Mouse (Mus musculus) G1E (cell line): ENCODE measurements around the gene Arhgef2. TPM values are rescaled to one million over a fixed set of nuclear protein-coding genes. Genes with fewer than 3 reads are reported as not detected.

ENCODE experiments used
- ATAC-seq: 2 replicates; pipeline ENCODE4 v1.8.0; 2016; ENCODE audit warnings: mild to moderate bottlenecking; ENCODE audit not compliant: insufficient number of reproducible peaks, poor library complexity, low FRiP score, severe bottlenecking; ENCODE audit errors: extremely low read depth
- DNase-seq: peaks from one replicate; pipeline ENCODE4 v3.0.0; 2012; ENCODE audit warnings: low spot score
- H3K27me3 ChIP-seq: 2 replicates; pipeline ENCODE4 v1.6.1; 2012; ENCODE audit warnings: mild to moderate bottlenecking, low read length, inconsistent platforms; ENCODE audit not compliant: insufficient read depth
- H3K36me3 ChIP-seq: replicated peaks from 2 replicates; pipeline ENCODE3; 2012; ENCODE audit warnings: mild to moderate bottlenecking, inconsistent platforms
- H3K4me1 ChIP-seq: 2 replicates; pipeline ENCODE4 v1.6.1; 2012; ENCODE audit warnings: low read depth, low read length, inconsistent platforms, mixed read lengths; ENCODE audit not compliant: insufficient read depth
- H3K4me3 ChIP-seq: 2 replicates; pipeline ENCODE4 v1.5.1; 2012; ENCODE audit warnings: low read depth, mild to moderate bottlenecking, inconsistent platforms, low read length, moderate library complexity, mixed read lengths
- H3K9me3 ChIP-seq: replicated peaks from 2 replicates; pipeline ENCODE4 v1.6.1; 2012; ENCODE audit warnings: inconsistent platforms
- CTCF ChIP-seq: IDR thresholded peaks from 2 replicates; pipeline ENCODE4 v1.5.1; 2012; ENCODE audit warnings: low read depth, low read length, inconsistent platforms, mixed read lengths
- GATA1 ChIP-seq: IDR thresholded peaks from 2 replicates; pipeline ENCODE4 v1.6.1; 2012; ENCODE audit warnings: borderline replicate concordance, low read length, inconsistent platforms, mixed read lengths
- GATA2 ChIP-seq: IDR thresholded peaks from 2 replicates; pipeline ENCODE4 v1.6.1; 2012; ENCODE audit warnings: low read depth, low read length, inconsistent platforms, borderline replicate concordance
- POLR2AphosphoS5 ChIP-seq: IDR thresholded peaks from 2 replicates; pipeline ENCODE4 v1.6.1; 2012; ENCODE audit warnings: low read depth, low read length, inconsistent platforms; ENCODE audit not compliant: insufficient replicate concordance
- TAL1 ChIP-seq: conservative IDR thresholded peaks from 2 replicates; pipeline ENCODE4 v1.6.1; 2012; ENCODE audit warnings: low read depth, low read length, inconsistent platforms, mixed read lengths
- polyA plus RNA-seq: library from polyadenylated mRNA; stranded (reverse); fragments of >175 nt; gene quantifications from 2 replicates; pipeline ENCODE4 v1.2.3, GENCODE M21; 2012
- total RNA-seq, 2 experiments: library from RNA; stranded (forward) in 1 of 2; stranded (reverse) in 1 of 2; fragments of 200-1000 nt in 1 of 2; fragments of >200 nt in 1 of 2; fragmentation: Nextera tagmentation in 1 of 2; gene quantifications; 2 replicates each; pipeline ENCODE4 v1.2.3; 2014 to 2017

Arhgef2 gene
- total and polyA plus RNA-seq, 3 experiments, result 66.2 to 277 (median 181) TPM

DNA sequence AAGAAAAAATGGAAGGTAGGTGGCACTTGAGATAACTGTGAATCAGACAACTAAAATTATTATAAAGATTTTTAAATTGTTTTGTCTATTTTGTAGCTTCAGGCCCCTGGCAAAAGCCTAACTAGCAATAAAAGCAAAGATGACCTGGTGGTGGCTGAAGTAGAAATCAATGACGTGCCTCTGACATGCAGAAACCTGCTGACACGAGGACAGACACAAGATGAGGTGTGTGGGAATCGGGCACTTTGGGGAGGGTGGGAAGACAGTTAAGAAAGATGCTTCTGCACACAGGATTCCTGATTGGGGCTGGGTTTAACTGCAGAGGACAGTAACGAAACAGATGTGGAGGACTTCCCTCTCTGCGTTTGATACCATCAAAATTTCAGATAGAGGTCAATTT, 83.3 kb downstream of the Arhgef2 start:
- Histone ChIP-seq H3K9me3 (no peaks in the 10 kb centered on the region), H3K27me3 (no peaks in the 10 kb centered on the region), H3K4me3 (no peak overlapping the region), H3K36me3 (peaks cover 69% of the 10 kb centered on the region), H3K4me1 (peaks cover 20% of the 10 kb centered on the region)
- TF ChIP-seq GATA2 (no peak), CTCF (no peak), POLR2AphosphoS5 (no peak), GATA1 (no peak), TAL1 (no peak)
- ATAC-seq, result no peak
- no peak for DNase-seq

DNA sequence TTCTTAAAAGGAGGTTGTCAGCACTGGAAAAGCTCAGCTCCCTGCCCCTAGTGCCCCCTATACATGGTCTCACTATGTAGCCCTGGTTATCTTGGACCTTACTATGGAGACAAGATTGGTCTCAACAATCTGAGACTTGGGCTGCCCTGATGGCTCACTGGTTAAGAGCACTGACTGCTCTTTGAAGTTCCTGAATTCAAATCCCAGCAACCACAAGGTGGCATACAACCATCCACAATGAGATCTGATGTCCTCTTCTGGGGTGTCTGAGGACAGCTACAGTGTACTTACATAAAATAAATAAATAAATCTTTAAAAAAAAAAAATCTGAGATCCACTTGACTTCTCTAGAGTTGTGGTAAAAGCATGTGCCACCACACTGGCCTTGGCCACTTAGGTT, 89.8 kb downstream of the Arhgef2 start:
- Histone ChIP-seq H3K27me3 (no peaks in the 10 kb centered on the region), H3K4me3 (no peak overlapping the region), H3K4me1 (peaks cover 5% of the 10 kb centered on the region; the same call in 1 of the 2 replicates), H3K36me3 (peaks cover 97% of the 10 kb centered on the region), H3K9me3 (no peaks in the 10 kb centered on the region)
- DNase-seq (no peak), ATAC-seq (no peak)
- TF ChIP-seq POLR2AphosphoS5, result no peak
- no peak for TF ChIP-seq CTCF
- TF ChIP-seq GATA2, result no peak
- no peak for TF ChIP-seq TAL1
- TF ChIP-seq GATA1, result no peak

Other genes starting within 250 kb of the Arhgef2 start
- gene Paqr6, start 241.4 kb upstream of the Arhgef2 start, total RNA-seq (2014; fragmentation: Nextera tagmentation), result not detected in 2 replicates
- 0.12 and 0.38 TPM in 2 replicates for gene Paqr6, start 241.4 kb upstream of the Arhgef2 start, total RNA-seq (2017)
- gene Paqr6, start 241.4 kb upstream of the Arhgef2 start, polyA plus RNA-seq, result not detected in 2 replicates
- not detected in 2 replicates for gene Bglap3, start 233.2 kb upstream of the Arhgef2 start, total RNA-seq (2014; fragmentation: Nextera tagmentation)
- 0.16 and 0.17 TPM in 2 replicates for gene Bglap3, start 233.2 kb upstream of the Arhgef2 start, total RNA-seq (2017)
- gene Bglap3, start 233.2 kb upstream of the Arhgef2 start, polyA plus RNA-seq, result not detected in 2 replicates
- gene Bglap2, start 227.3 kb upstream of the Arhgef2 start, total RNA-seq (2014; fragmentation: Nextera tagmentation), result not detected in 2 replicates
- gene Bglap2, start 227.3 kb upstream of the Arhgef2 start, total RNA-seq (2017), result not detected in 2 replicates
- gene Bglap2, start 227.3 kb upstream of the Arhgef2 start, polyA plus RNA-seq, result not detected in 2 replicates
- gene Bglap, start 221.5 kb upstream of the Arhgef2 start, total RNA-seq (2014; fragmentation: Nextera tagmentation), result not detected in 2 replicates
- gene Bglap, start 221.5 kb upstream of the Arhgef2 start, total RNA-seq (2017), result not detected in 2 replicates
- gene Bglap, start 221.5 kb upstream of the Arhgef2 start, polyA plus RNA-seq, result not detected in 2 replicates
- 273 and 301 TPM in 2 replicates for gene Pmf1, start 195.6 kb upstream of the Arhgef2 start, total RNA-seq (2014; fragmentation: Nextera tagmentation)
- 110 and 117 TPM in 2 replicates for gene Pmf1, start 195.6 kb upstream of the Arhgef2 start, total RNA-seq (2017)
- gene Pmf1, start 195.6 kb upstream of the Arhgef2 start, polyA plus RNA-seq, result 254 and 283 TPM in 2 replicates
- gene Slc25a44, start 180.8 kb upstream of the Arhgef2 start, total RNA-seq (2014; fragmentation: Nextera tagmentation), result 62.0 and 62.3 TPM in 2 replicates
- 50.3 and 50.9 TPM in 2 replicates for gene Slc25a44, start 180.8 kb upstream of the Arhgef2 start, total RNA-seq (2017)
- 17.4 and 23.0 TPM in 2 replicates for gene Slc25a44, start 180.8 kb upstream of the Arhgef2 start, polyA plus RNA-seq
- 1.1 TPM in 1 of 2 replicates, not detected in the other for gene Sema4a, start 144.8 kb upstream of the Arhgef2 start, total RNA-seq (2014; fragmentation: Nextera tagmentation)
- gene Sema4a, start 144.8 kb upstream of the Arhgef2 start, total RNA-seq (2017), result 0.23 and 0.66 TPM in 2 replicates
- 1.3 and 1.7 TPM in 2 replicates for gene Sema4a, start 144.8 kb upstream of the Arhgef2 start, polyA plus RNA-seq
- 69.3 and 72.1 TPM in 2 replicates for gene Lmna, start 96.0 kb upstream of the Arhgef2 start, total RNA-seq (2014; fragmentation: Nextera tagmentation)
- 96.4 and 98.2 TPM in 2 replicates for gene Lmna, start 96.0 kb upstream of the Arhgef2 start, total RNA-seq (2017)
- gene Lmna, start 96.0 kb upstream of the Arhgef2 start, polyA plus RNA-seq, result 336 and 381 TPM in 2 replicates
- 6.2 and 8.2 TPM in 2 replicates for gene Mex3a, start 73.6 kb upstream of the Arhgef2 start, total RNA-seq (2014; fragmentation: Nextera tagmentation)
- 1.7 and 2.0 TPM in 2 replicates for gene Mex3a, start 73.6 kb upstream of the Arhgef2 start, total RNA-seq (2017)
- 9.0 and 9.6 TPM in 2 replicates for gene Mex3a, start 73.6 kb upstream of the Arhgef2 start, polyA plus RNA-seq
- 1.6 and 4.5 TPM in 2 replicates for gene Rab25, start 57.7 kb upstream of the Arhgef2 start, total RNA-seq (2014; fragmentation: Nextera tagmentation)
- 0.35 TPM in 1 of 2 replicates, not detected in the other for gene Rab25, start 57.7 kb upstream of the Arhgef2 start, total RNA-seq (2017)
- gene Rab25, start 57.7 kb upstream of the Arhgef2 start, polyA plus RNA-seq, result 0.67 and 0.88 TPM in 2 replicates
- gene Lamtor2, start 52.9 kb upstream of the Arhgef2 start, total RNA-seq (2014; fragmentation: Nextera tagmentation), result 44.7 and 64.5 TPM in 2 replicates
- gene Lamtor2, start 52.9 kb upstream of the Arhgef2 start, total RNA-seq (2017), result 97.5 and 98.0 TPM in 2 replicates
- 96.1 and 182 TPM in 2 replicates for gene Lamtor2, start 52.9 kb upstream of the Arhgef2 start, polyA plus RNA-seq
- gene Ubqln4, start 52.2 kb upstream of the Arhgef2 start, total RNA-seq (2014; fragmentation: Nextera tagmentation), result 63.4 and 67.4 TPM in 2 replicates
- 39.6 and 40.6 TPM in 2 replicates for gene Ubqln4, start 52.2 kb upstream of the Arhgef2 start, total RNA-seq (2017)
- gene Ubqln4, start 52.2 kb upstream of the Arhgef2 start, polyA plus RNA-seq, result 73.7 and 81.2 TPM in 2 replicates
- gene Ssr2, start 30.1 kb upstream of the Arhgef2 start, total RNA-seq (2014; fragmentation: Nextera tagmentation), result 269 and 289 TPM in 2 replicates
- 132 and 134 TPM in 2 replicates for gene Ssr2, start 30.1 kb upstream of the Arhgef2 start, total RNA-seq (2017)
- 123 and 280 TPM in 2 replicates for gene Ssr2, start 30.1 kb upstream of the Arhgef2 start, polyA plus RNA-seq
- gene Rxfp4, start 47.2 kb downstream of the Arhgef2 start, total RNA-seq (2014; fragmentation: Nextera tagmentation), result not detected in 2 replicates
- gene Rxfp4, start 47.2 kb downstream of the Arhgef2 start, total RNA-seq (2017), result 0.12 TPM in 1 of 2 replicates, not detected in the other
- not detected in 2 replicates for gene Rxfp4, start 47.2 kb downstream of the Arhgef2 start, polyA plus RNA-seq
- gene Khdc4, start 79.8 kb downstream of the Arhgef2 start, total RNA-seq (2014; fragmentation: Nextera tagmentation), result 98.1 and 102 TPM in 2 replicates
- gene Khdc4, start 79.8 kb downstream of the Arhgef2 start, total RNA-seq (2017), result 83.9 and 88.8 TPM in 2 replicates
- gene Khdc4, start 79.8 kb downstream of the Arhgef2 start, polyA plus RNA-seq, result 16.7 and 18.5 TPM in 2 replicates
- 29.7 and 30.8 TPM in 2 replicates for gene Rit1, start 110.9 kb downstream of the Arhgef2 start, total RNA-seq (2014; fragmentation: Nextera tagmentation)
- gene Rit1, start 110.9 kb downstream of the Arhgef2 start, total RNA-seq (2017), result 30.2 and 35.8 TPM in 2 replicates
- 18.2 and 18.3 TPM in 2 replicates for gene Rit1, start 110.9 kb downstream of the Arhgef2 start, polyA plus RNA-seq
- 3.1 and 4.4 TPM in 2 replicates for gene Syt11, start 169.2 kb downstream of the Arhgef2 start, total RNA-seq (2014; fragmentation: Nextera tagmentation)
- gene Syt11, start 169.2 kb downstream of the Arhgef2 start, total RNA-seq (2017), result 0.52 and 0.82 TPM in 2 replicates
- gene Syt11, start 169.2 kb downstream of the Arhgef2 start, polyA plus RNA-seq, result 0.11 and 0.14 TPM in 2 replicates
- gene Gon4l, start 229.3 kb downstream of the Arhgef2 start, total RNA-seq (2014; fragmentation: Nextera tagmentation), result 42.9 and 45.1 TPM in 2 replicates
- gene Gon4l, start 229.3 kb downstream of the Arhgef2 start, total RNA-seq (2017), result 36.2 and 36.3 TPM in 2 replicates
- 13.3 and 18.7 TPM in 2 replicates for gene Gon4l, start 229.3 kb downstream of the Arhgef2 start, polyA plus RNA-seq